Mouse (Mus musculus): ENCODE results near the gene Spred3. TPM values are rescaled to one million over a fixed set of nuclear protein-coding genes. Genes with fewer than 3 reads are reported as not detected.
"Not testable (repeated sequence)": the region's sequence is repeated elsewhere in the genome, so short reads cannot be mapped to it uniquely, and the experiment has no call there.

Spred3 gene
- total RNA-seq, 2 experiments from 2014 or later: 4.8 to 9.6 TPM

DNA sequence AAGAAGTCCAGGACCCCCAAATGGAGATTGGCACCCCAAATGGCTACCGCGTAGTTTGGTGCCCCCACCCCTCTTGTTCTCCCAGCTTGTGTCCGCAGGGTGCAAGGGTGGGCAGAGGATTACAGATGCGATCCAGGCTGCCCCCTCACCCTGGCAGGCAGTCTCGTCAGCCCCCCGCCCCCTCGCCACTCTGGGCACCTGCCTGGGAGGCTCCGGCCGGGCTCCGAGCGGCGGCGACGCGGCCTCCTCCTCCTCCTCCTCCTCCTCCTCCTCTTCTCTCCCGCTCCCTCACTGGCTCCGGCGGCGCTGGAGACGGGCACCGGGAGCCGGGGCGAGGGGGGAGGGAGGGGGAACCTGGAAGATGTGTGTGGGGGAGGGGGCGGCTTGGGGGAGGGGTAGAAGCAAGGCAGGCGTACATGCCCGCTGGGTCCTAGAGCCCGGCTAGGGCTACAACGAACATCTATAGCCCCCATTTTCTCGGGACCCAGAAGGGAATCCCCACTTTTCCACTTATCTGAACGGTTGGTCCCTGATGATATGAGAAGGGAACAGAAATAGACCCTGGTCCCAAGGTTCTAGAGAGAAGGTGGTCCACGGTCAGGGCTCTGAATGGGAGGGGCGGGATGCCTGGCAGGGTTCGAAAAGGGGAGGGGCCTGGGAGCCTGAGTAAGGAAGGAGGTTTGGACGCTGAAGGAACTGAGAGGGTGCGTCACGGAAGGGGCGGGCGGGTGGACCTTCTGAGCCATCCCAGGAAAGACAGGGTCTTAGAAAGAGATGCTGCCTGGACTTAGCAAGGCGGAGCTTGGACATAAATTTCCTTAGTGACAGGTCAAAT is 763 bp downstream of the Spred3 start:
- peak; percentile 89 for DNase-seq

DNA sequence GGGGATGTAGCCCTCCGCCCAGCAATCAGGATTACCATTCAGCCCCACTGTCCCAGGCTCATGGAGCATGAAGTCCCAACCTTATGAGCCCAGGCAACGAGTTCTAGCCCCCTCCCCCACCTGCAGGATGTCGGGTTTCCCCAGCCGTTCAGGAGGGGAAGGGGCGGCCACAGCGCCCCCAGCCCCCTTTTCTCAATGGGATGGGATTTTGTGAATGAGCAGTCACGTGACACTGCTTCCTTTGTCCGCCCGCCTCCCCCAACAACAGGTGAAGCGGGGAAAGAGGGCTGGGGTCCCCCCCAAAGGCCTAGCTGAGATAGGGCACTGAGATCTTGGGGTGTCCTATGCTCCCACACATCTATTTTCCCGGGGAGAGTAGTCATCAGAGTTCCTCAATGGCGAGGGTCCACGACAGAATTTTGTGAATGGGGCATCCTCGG is 1.4 kb downstream of the Spred3 start:
- DNase-seq: peak; percentile 28

DNA sequence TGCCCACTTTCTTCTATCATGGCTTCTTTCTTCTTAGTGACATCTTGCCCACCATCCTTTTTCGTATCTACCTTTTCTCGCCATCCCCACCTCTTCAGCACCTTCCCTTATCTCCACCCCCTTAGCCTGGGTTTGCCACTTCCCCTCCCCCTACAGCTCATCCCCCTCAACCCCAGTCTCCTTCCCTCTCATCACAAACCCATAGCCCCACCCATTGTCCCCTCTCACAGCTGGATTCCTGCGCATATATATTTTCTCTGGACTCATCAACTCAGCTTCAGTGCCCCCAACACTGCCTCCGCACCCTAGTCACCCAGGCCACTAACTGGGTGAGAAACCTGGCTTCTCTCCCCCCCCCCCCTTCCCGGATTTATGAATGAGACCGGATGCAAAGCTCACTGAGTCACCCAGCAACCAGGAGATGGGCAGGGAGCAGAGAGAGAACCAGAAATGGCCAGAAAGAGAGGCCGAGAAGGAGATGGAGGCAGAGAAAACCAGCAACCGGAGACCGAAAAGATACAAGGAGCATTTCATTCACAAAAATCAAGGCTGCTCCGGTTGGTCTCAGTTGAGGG is 2.0 kb downstream of the Spred3 start:
- DNase-seq: no peak

GRCm38 (mm10) chr7:29167656-29168055 is 2.6 kb downstream of the Spred3 start:
- no peak for DNase-seq

DNA sequence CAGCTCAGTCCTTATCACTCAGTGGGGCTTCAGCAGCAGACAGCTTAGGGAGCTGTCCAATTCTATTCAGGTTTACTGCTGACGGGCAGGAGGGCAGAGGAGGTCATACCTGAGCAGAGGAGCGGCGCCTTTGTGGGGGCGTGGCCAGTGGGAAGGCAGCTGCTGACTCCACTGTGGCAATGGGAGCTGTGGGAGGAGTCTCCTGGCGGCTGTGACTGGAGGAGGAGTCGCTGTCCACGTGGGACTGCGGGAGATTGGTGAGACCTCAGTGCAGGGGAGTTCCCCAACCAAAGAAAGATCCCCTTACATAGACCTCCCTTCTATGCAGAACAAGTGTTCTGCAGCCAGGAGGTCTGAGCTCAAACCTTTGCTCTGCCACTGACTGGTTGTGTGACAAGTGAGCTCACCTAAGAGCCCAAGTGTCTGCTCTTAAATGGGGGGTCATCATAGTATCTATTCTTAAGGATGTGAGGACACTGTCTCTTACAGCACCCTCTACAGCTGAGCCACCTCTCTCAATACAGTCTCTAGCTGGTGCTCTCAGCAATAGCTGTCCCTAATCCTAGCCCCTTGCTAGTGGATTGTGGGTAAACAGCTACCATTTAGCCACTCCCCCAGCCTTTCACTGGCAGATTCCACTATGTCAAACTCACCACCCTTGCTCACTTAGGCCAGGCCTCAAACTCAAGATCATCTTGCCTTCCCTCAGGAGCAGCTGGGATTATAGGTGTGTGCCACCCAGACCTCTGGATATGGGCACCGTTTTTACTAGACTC is 7.3 kb downstream of the Spred3 start:
- DNase-seq: peak; percentile 55

DNA sequence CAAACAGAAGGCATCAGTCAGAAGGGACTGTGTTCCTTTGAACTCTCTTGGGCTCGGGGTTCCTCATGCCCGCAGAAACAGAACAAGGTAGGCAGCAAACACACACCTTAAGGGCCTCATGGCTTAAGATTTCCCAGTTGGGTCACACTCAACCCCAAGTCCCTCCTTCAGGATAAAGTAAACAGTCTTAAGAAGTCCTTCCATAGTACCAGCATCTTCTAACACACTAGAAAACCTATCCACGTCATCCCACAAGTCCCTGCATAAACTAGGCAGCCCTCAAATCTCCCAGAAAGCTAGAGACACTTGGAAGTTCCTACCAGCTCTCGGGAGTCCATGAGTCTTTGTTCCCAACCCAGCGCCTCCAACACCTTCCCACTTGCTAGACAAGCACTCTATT is 7.9 kb downstream of the Spred3 start:
- no peak for DNase-seq

DNA sequence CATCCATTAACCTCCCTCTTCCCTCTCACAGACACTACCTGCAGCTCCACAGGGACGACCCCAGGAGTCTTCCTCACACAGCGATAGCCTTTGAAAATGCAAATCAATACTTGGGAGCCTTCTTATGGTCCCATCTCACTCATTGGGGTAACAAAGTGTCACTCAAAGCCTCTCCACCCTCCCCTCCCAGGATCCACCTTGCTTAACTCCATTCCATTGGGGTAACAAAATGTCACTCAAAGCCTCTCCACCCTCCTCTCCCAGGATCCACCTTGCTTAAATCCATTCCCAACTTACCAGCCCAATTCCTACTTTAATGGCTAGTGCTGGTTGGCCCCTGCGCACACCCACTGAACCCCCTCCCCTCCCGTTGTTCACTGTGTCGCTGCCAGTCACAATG is 11.9 kb downstream of the Spred3 start:
- no peak for DNase-seq

GRCm38 (mm10) chr7:29155838-29156782 is 14.1 kb downstream of the Spred3 start, which contains the start of gene Fam98c:
Fam98c (minus strand) TSS chr7:29156234.
- peak; percentile 89 for DNase-seq

DNA sequence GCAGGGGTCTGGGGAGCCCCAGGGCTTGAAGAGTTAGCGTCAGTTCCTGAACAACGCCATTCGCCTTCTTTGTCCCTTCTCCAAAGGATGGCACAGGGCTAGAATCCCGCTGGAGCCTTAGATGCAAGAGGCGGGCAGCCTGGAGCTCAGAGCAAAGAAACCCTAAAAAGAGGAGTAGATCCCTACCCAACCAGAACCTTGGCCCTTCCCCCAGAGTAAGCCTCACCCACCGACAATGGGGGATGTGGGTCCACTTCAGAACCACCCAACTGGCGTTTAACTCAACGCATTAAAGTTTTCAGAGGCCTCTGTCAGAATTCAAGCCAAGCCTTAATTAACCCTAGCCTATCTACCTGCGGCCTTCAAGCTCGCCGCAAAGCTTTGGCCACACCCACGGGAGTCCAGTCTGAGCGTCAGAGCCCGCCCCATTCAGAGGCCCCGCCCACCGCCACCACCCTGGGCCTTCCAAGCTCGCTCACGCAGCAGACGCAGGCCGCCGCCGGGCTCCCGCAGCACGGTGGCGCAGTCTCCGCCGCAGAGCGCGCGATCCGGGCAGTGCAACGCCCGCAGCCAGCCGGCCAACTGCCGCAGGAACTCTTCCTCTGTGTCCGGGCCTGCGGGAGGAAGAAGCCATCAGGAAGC is 14.9 kb downstream of the Spred3 start:
- DNase-seq: peak; percentile 94

DNA sequence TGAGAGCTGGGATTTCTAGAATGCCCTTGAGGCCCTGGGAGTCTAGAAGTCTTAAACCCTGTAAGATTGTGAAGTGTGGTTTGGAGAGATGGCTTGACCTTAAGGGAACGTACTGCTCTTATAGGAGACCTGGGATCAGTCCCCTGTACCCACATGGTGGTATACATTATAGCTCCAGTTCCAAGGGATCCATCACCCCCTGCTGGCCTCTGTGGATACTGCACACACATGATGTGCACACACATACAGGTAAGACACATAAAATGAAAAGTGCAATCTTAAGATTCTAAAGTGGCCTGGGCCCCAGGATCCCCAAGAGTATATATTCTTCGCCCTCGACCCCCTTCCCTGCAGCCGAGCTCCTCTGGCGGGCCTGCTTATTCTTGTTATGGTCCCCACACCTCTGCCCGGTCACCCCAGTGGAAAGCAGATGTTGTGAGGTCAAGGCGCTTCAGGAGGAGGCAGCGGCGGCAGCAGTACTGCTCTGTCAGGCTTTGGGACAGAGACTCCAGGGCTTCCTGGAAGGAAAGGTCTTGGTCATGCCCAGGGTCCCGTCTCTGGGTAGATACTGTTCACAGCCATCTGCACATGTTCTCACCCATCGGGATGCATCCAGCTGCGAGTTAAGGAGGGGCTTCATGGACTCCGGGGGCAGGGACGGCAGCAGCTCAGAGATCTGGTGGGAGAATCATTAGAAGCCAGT is 16.0 kb downstream of the Spred3 start:
- no peak for DNase-seq

- DNase-seq: no peak
These were observed 18.7 kb downstream of the Spred3 start for GRCm38 (mm10) chr7:29151486-29151885.

DNA sequence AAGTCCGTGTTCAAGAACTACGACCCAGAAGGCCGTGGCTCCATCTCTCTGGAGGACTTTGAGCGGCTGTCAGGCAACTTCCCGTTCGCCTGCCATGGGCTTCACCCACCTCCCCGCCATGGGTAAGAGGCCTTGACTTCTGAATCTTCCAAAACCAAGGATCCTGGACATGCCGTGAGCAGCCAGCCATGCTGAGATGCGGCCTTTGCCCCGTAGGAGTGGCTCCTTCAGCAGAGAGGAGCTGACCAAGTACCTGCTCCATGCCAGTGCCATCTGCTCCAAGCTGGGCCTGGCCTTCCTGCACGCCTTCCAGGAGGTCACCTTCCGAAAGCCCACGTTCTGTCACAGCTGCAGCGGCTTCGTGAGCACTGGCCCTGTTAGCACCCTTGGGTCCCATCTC is 21.4 kb downstream of the Spred3 start:
- no peak for DNase-seq

GRCm38 (mm10) chr7:29146625-29147367 is 23.4 kb downstream of the Spred3 start:
- no peak for DNase-seq

- DNase-seq: no peak
These were observed 26.2 kb downstream of the Spred3 start for GRCm38 (mm10) chr7:29144006-29144405.

- no peak for DNase-seq
These were observed 28.8 kb downstream of the Spred3 start for GRCm38 (mm10) chr7:29141416-29141815.

GRCm38 (mm10) chr7:29139237-29139636 is 31.0 kb downstream of the Spred3 start:
- DNase-seq: not testable (repeated sequence)

DNA sequence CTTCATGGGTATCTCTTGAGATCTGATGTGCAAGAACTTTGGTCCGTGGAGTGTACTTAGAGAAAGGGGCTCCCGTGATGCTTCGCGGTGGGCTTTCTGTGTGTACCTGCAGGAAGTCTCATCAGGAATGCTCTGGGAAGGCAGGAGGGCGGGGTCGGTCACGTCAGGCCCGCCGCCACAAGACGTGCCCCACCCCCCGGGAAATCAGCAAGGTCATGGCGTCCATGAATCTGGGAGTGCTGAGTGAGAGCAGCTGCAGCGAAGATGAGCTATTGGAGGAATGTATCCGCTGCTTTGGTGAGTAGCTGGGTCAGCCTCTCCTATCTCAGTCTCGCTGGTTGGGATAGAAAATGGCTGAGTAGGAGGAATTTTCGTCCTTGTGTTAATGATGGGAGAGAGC is 32.8 kb downstream of the Spred3 start:
- DNase-seq: peak; percentile 34

- peak; percentile 40 for DNase-seq
These were observed 35.4 kb downstream of the Spred3 start, which contains the start of gene Rasgrp4 for GRCm38 (mm10) chr7:29134693-29135386. Rasgrp4 (plus strand) TSS chr7:29134851.

- no peak for DNase-seq
These were observed 36.0 kb downstream of the Spred3 start for GRCm38 (mm10) chr7:29134230-29134629.

Measured in adrenal gland, postnatal 10 days (tissue).